24 mouse cellular contexts compared by ENCODE assay signal in the genomic region with DNA sequence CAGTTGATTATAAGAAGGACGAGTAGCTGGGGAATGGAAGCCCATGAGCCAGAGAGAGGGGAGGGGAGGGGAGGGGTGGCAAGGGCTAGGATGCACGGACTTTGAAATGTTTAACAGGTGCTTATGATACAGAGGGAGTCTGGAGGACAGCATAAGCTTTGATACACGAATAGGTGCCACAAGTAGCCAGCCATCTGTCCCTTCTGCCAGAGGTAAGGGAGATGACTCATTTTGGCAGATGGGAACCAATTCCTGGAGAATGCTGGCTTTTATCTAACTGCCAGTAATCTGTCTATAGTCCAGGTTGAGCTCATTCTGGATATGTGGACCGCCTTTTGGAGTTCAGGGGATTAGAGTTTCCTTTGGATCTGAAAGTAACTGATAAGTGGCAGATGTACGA. TPM values are rescaled to one million over a fixed set of nuclear protein-coding genes. Genes with fewer than 3 reads are reported as not detected.
DNase-seq lines count a peak whose midpoint lies in the region; ATAC-seq and TF ChIP-seq lines count a peak whose summit lies in the region.
"Had no signal": no experiment of that assay in that cellular context is flagged by ENCODE, and none has a peak within 500 bp of the region (broad histone marks: within the 10 kb centered on the region; RNA-seq: fewer than 3 reads in every experiment).

No protein-coding gene starts in this region.

- no peak overlapping the region for H3K9ac ChIP-seq in forebrain, postnatal 0 days
- H3K9ac ChIP-seq: liver, embryonic 12.5 days; lung, embryonic 14.5 days; neural tube, embryonic 13.5 days had no signal

- H3K27ac ChIP-seq in cerebellum, adult 2 months (ENCODE audit: insufficient read depth, low read length), result no peak overlapping the region
- no peak overlapping the region for H3K27ac ChIP-seq in forebrain, postnatal 0 days (ENCODE audit: low read depth, low read length)
- H3K27ac ChIP-seq: hindbrain, embryonic 10.5 days; liver, embryonic 12.5 days; neural tube, embryonic 13.5 days had no signal

- ATAC-seq in forebrain, postnatal 0 days, result no peak
- ATAC-seq: forebrain, embryonic 14.5 days; liver, embryonic 12.5 days had no signal

- H3K9me3 ChIP-seq in forebrain, postnatal 0 days (ENCODE audit: low read length), result no peaks in the 10 kb centered on the region
- H3K9me3 ChIP-seq: hindbrain, embryonic 10.5 days; liver, embryonic 12.5 days; neural tube, embryonic 13.5 days had no signal

- no peak for TF ChIP-seq POLR2A in cerebellum, adult 2 months (IDR thresholded peaks at IDR 0.05; ENCODE audit: borderline replicate concordance, insufficient read depth, low read length)

- no peak overlapping the region for H3K4me3 ChIP-seq in cerebellum, adult 2 months (replicated peaks; ENCODE audit: insufficient read depth, low read depth, low read length)
- no peak overlapping the region for H3K4me3 ChIP-seq in forebrain, postnatal 0 days (ENCODE audit: low read depth, low read length)
- H3K4me3 ChIP-seq: erythroblast, embryonic 14.5 days; hindbrain, embryonic 10.5 days; liver, embryonic 12.5 days; neural tube, embryonic 13.5 days had no signal

- WGBS in cerebellum, adult 2 months, result 14% methylated on average over 5 of the region's 5 CpGs
- WGBS in forebrain, postnatal 0 days, result 71% methylated on average over 5 of the region's 5 CpGs

- intact Hi-C loops in left cerebral cortex, postnatal 4 days (cut with DNase I), result no loop called here
- intact Hi-C loops in gastrocnemius, postnatal 14 days (cut with DNase I; ENCODE audit: low total_unique reads), result no loop called here

- peak; percentile 43 to 47 for DNase-seq in left cerebral cortex, adult 18-20 months (ENCODE audit: low spot score in 2 of 2)
- DNase-seq in left cerebral cortex, postnatal 4 days, result no peak
- DNase-seq in cerebellum, adult 2 months, result peak; percentile 69 to 94
- DNase-seq in cerebellum, postnatal 14 days, result peak; percentile 34 to 53
- peak; percentile 18 to 36 for DNase-seq in right cerebral cortex, postnatal 36 days (ENCODE audit: low spot score in 2 of 2)
- DNase-seq in forebrain, postnatal 0 days, result no peak
- DNase-seq in gastrocnemius, postnatal 14 days, result no peak
- DNase-seq: kidney, adult 8-10 months; kidney, postnatal 36 days; lung, embryonic 14.5 days; lung, postnatal 4 days; spleen, adult 18-20 months; thymus, postnatal 14 days had no signal

- no peak for TF ChIP-seq CTCF in cerebellum, adult 2 months (IDR thresholded peaks at IDR 0.05; ENCODE audit: borderline replicate concordance, insufficient read depth, low read depth, low read length)
- TF ChIP-seq CTCF in forebrain, postnatal 0 days (IDR thresholded peaks at IDR 0.05; ENCODE audit: low read depth), result no peak

- no peaks in the 10 kb centered on the region for H3K36me3 ChIP-seq in forebrain, postnatal 0 days (ENCODE audit: insufficient read depth)
- H3K36me3 ChIP-seq: hindbrain, embryonic 10.5 days; liver, embryonic 12.5 days; neural tube, embryonic 13.5 days had no signal

- H3K27me3 ChIP-seq in cerebellum, adult 2 months (ENCODE audit: control insufficient read depth, insufficient read depth, low read length), result no peaks in the 10 kb centered on the region
- H3K27me3 ChIP-seq in forebrain, postnatal 0 days (ENCODE audit: insufficient read depth, low read length), result no peaks in the 10 kb centered on the region
- H3K27me3 ChIP-seq: liver, embryonic 12.5 days; neural tube, embryonic 13.5 days had no signal

- no peak overlapping the region for H3K4me2 ChIP-seq in forebrain, postnatal 0 days (ENCODE audit: low read depth)
- H3K4me2 ChIP-seq: liver, embryonic 12.5 days; lung, embryonic 14.5 days; midbrain, embryonic 11.5 days; neural tube, embryonic 13.5 days had no signal

- H3K4me1 ChIP-seq in cerebellum, adult 2 months (ENCODE audit: control insufficient read depth, insufficient read depth, low read length), result peaks cover 29% of the 10 kb centered on the region
- H3K4me1 ChIP-seq in forebrain, postnatal 0 days (ENCODE audit: insufficient read depth), result no peaks in the 10 kb centered on the region
- H3K4me1 ChIP-seq: liver, embryonic 12.5 days; neural tube, embryonic 13.5 days had no signal

RNA-seq across cellular contexts. Expression of a gene that starts 20.3 kb away (rescaled TPM):
- 1 to 10 TPM in 1 of 2 experiments, under 1 TPM in 1; 0.72 to 1.5 TPM for total RNA-seq in left cerebral cortex, adult 18-20 months (2021)
- total RNA-seq in left cerebral cortex, postnatal 4 days (2021), result 1 to 10 TPM; 2.0 to 3.1 TPM
- 0.30 and 1.1 TPM in 2 replicates for polyA plus RNA-seq in cerebellum, adult 2 months (2012; rRNA removed)
- total RNA-seq in forebrain, postnatal 0 days (2014; rRNA removed), result 0.81 and 2.0 TPM in 2 replicates
- 0.92 and 1.1 TPM in 2 replicates for polyA plus RNA-seq in forebrain, postnatal 0 days (2015; fragmentation: Nextera tagmentation; extraction: Ambion mirVana)
- under 1 TPM; 0.07 to 0.08 TPM for total RNA-seq in gastrocnemius, postnatal 14 days (2021)
- total RNA-seq: gastrocnemius, adult 8-10 months; heart, adult 8-10 months; monocyte, adult 5-6 weeks had no signal
- polyA plus RNA-seq: embryonic facial prominence, embryonic 11.5 days; erythroblast, embryonic 14.5 days; limb, embryonic 11.5 days had no signal

Comparison
In these comparisons a context has a peak if more than half of its experiments do, and no peak if none do; other contexts are left out.
1. DNase-seq: peak in left cerebral cortex, adult 18-20 months (2 of 2), cerebellum, adult 2 months (2 of 2), cerebellum, postnatal 14 days (2 of 2) and right cerebral cortex, postnatal 36 days (2 of 2); none in left cerebral cortex, postnatal 4 days (single experiment), forebrain, postnatal 0 days (single experiment) and gastrocnemius, postnatal 14 days (single experiment).